Mouse (Mus musculus) heart, embryonic 12.5 days (tissue): Measurements from ENCODE around the gene 1700024P04Rik. TPM values are rescaled to one million over a fixed set of nuclear protein-coding genes. Genes with fewer than 3 reads are reported as not detected.

Experiments used
- ATAC-seq: fragments of 200-750 bp; cut with Nextera tagmentation; 2 replicates; pipeline ENCODE4 v1.8.0; 2017; ENCODE audit warnings: moderate TSS enrichment, moderate library complexity; ENCODE audit not compliant: insufficient number of reproducible peaks, low FRiP score
- H3K27ac ChIP-seq: fragments of 300-500 bp; sonication (generic); 2 replicates; pipeline ENCODE4 v1.5.1; 2016; ENCODE audit warnings: mild to moderate bottlenecking, moderate library complexity; ENCODE audit not compliant: poor library complexity, severe bottlenecking
- H3K27me3 ChIP-seq: fragments of 300-500 bp; sonication (generic); replicated peaks from 2 replicates; pipeline ENCODE4 v1.6.1; 2016; ENCODE audit warnings: mild to moderate bottlenecking, moderate library complexity
- H3K36me3 ChIP-seq: fragments of 300-500 bp; sonication (generic); 2 replicates; pipeline ENCODE4 v1.6.1; 2016; ENCODE audit warnings: mild to moderate bottlenecking, moderate library complexity
- H3K4me1 ChIP-seq: fragments of 300-500 bp; sonication (generic); replicated peaks from 2 replicates; pipeline ENCODE4 v1.6.1; 2016; ENCODE audit warnings: mild to moderate bottlenecking
- H3K4me2 ChIP-seq: fragments of 300-500 bp; sonication (generic); 2 replicates; pipeline ENCODE4 v1.6.1; 2016; ENCODE audit warnings: mild to moderate bottlenecking, moderate library complexity
- H3K4me3 ChIP-seq: fragments of 300-500 bp; sonication (generic); 2 replicates; pipeline ENCODE4 v1.5.1; 2016; ENCODE audit warnings: mild to moderate bottlenecking
- H3K9ac ChIP-seq: fragments of 300-500 bp; sonication (generic); 2 replicates; pipeline ENCODE4 v1.6.1; 2016; ENCODE audit warnings: mild to moderate bottlenecking, moderate library complexity
- H3K9me3 ChIP-seq: fragments of 300-500 bp; sonication (generic); replicated peaks from 2 replicates; pipeline ENCODE4 v1.6.1; 2016; ENCODE audit warnings: mild to moderate bottlenecking, moderate library complexity
- WGBS: fragments of 180-500 bp; shearing (Covaris S2); methylation state at CpG from one replicate; pipeline ENCODE4 v1.1.7; 2016; 5-methylcytosine and 5-hydroxymethylcytosine counted together
- polyA plus RNA-seq: library from polyadenylated mRNA; unstranded; fragments of >200 nt; fragmentation: Nextera tagmentation; extraction: Ambion mirVana; gene quantifications from 2 replicates; pipeline ENCODE4 v1.2.1, GENCODE M21; 2016

The 1700024P04Rik gene
- polyA plus RNA-seq, 1 experiment from 2014 or later, result not detected

GRCm38 (mm10) chr13:98942360-98942759 is 42.0 kb downstream of the 1700024P04Rik start:
- Histone ChIP-seq H3K36me3 (no peaks in the 10 kb centered on the region), H3K9ac (no peak overlapping the region), H3K27me3 (no peaks in the 10 kb centered on the region), H3K4me3 (no peak overlapping the region), H3K4me1 (peaks cover 7% of the 10 kb centered on the region), H3K4me2 (no peak overlapping the region), H3K27ac (no peak overlapping the region), H3K9me3 (no peaks in the 10 kb centered on the region)
- WGBS, result 44% methylated on average over 6 of the region's 6 CpGs
- ATAC-seq, result no peak

DNA sequence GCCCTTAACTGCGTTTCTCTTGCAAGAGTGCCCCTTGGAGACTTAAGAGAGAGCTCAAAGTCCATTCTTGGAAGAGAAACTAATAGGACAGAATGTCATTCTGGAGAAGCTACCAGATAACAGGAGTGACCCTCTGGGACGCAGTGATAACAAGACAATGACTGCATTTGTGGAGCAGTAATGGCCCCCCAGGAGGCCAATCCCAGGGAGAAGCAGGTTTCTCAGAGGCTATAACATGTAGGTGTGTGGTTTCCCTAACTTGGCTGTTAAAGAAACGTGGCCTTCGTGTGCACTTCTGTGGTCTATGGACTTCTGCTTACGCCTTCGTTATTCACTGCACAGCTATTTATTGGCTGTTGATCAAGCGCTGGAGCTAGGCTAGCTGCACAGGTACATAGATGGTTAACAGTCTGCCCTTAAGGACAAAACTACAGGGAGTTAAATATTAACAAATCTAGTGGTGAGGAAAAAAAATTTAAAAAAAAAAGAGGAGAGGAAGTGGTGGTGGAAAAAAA is 42.5 kb downstream of the 1700024P04Rik start:
- no peak for ATAC-seq
- no peaks in the 10 kb centered on the region for H3K27me3 ChIP-seq
- 69% methylated on average over 7 of the region's 7 CpGs for WGBS
- H3K4me3 ChIP-seq, result no peak overlapping the region
- no peak overlapping the region for H3K4me2 ChIP-seq
- H3K9ac ChIP-seq, result no peak overlapping the region
- no peaks in the 10 kb centered on the region for H3K36me3 ChIP-seq
- H3K4me1 ChIP-seq, result peaks cover 7% of the 10 kb centered on the region
- no peaks in the 10 kb centered on the region for H3K9me3 ChIP-seq
- no peak overlapping the region for H3K27ac ChIP-seq

GRCm38 (mm10) chr13:98937108-98937507 is 47.3 kb downstream of the 1700024P04Rik start:
- no peak for ATAC-seq
- no peaks in the 10 kb centered on the region for H3K27me3 ChIP-seq
- no peak overlapping the region for H3K9ac ChIP-seq
- H3K27ac ChIP-seq, result no peak overlapping the region
- H3K4me1 ChIP-seq, result peaks cover 4% of the 10 kb centered on the region
- no peak overlapping the region for H3K4me3 ChIP-seq
- no peak overlapping the region for H3K4me2 ChIP-seq
- no peaks in the 10 kb centered on the region for H3K9me3 ChIP-seq
- 60% methylated on average over 6 of the region's 6 CpGs for WGBS
- H3K36me3 ChIP-seq, result no peaks in the 10 kb centered on the region

Other genes with a start within 250 kb of the 1700024P04Rik start
- gene Fcho2, start 169.1 kb downstream of the 1700024P04Rik start, polyA plus RNA-seq, result 35.2 and 41.9 TPM in 2 replicates
- gene Tnpo1, start 58.2 kb downstream of the 1700024P04Rik start, polyA plus RNA-seq, result 54.1 and 58.0 TPM in 2 replicates
- 0.12 and 0.36 TPM in 2 replicates for gene Zfp366, start 200.3 kb upstream of the 1700024P04Rik start, polyA plus RNA-seq